ENCODE assay signal across 8 mouse cellular contexts in the genomic region with DNA sequence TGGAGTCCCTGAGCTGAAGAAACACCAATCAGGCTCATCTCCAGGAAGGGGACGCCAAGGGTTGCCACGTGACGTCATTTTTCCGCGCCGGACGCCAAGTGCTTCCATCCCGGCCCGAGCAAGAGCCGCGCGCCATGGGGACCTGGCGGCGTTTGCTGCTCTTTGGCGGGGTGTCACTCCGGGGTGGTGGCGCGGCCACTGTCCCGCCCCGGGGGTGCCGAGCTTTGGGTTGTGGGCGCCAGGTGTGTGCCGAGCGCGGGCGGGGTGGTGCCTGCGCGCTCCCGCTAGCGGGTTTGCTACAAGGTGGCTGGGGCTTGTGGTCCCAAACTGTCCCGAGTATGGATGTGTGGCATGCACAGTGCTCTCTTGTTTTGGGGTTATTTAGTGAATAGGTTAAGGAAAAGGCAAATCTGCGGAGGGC. TPM values are rescaled to one million over a fixed set of nuclear protein-coding genes. Genes with fewer than 3 reads are reported as not detected.
A peak's percentile ranks its signal among the peaks of the same experiment; 100 is the strongest.
DNase-seq lines count a peak whose midpoint lies in the region; ATAC-seq lines count a peak whose summit lies in the region.

A gene (plus strand): TSS at position 88 of the 421 bp plus-strand sequence.

- intact Hi-C loops in heart, postnatal 14 days (cut with DNase I) = no loop called here

- peak within 1 kb of the TSS; percentile 71 for H3K4me3 ChIP-seq in forebrain, embryonic 14.5 days (ENCODE audit: low read depth, low read length)
- H3K4me3 ChIP-seq in neural tube, embryonic 15.5 days (replicated peaks) = peak within 1 kb of the TSS; percentile 97

- ATAC-seq in forebrain, embryonic 14.5 days = peak; percentile 99
- peak; percentile 99 for ATAC-seq in neural tube, embryonic 15.5 days (ENCODE audit: low FRiP score)

- H3K36me3 ChIP-seq in forebrain, embryonic 14.5 days (ENCODE audit: control insufficient read depth, insufficient read depth, low read length) = no peaks in the 10 kb centered on the region
- H3K36me3 ChIP-seq in neural tube, embryonic 15.5 days = no peaks in the 10 kb centered on the region

- 0 out of 2 replicates have a peak within 1 kb of the TSS, but pooled peaks have one; percentile 30 for H3K27ac ChIP-seq in forebrain, embryonic 14.5 days (ENCODE audit: low read depth, low read length)
- peak within 1 kb of the TSS; percentile 80 for H3K27ac ChIP-seq in neural tube, embryonic 15.5 days (replicated peaks)

- under 1% methylated on average over 30 of the region's 32 CpGs for WGBS in forebrain, embryonic 14.5 days
- WGBS in neural tube, embryonic 15.5 days = 0% methylated on average over 32 of the region's 32 CpGs

- peak within 1 kb of the TSS; percentile 64 for H3K4me2 ChIP-seq in forebrain, embryonic 14.5 days (ENCODE audit: low read length)
- peak within 1 kb of the TSS; percentile 61 for H3K4me2 ChIP-seq in neural tube, embryonic 15.5 days

- H3K9ac ChIP-seq in forebrain, embryonic 14.5 days (ENCODE audit: low read length) = peak within 1 kb of the TSS; percentile 84
- peak within 1 kb of the TSS; percentile 89 for H3K9ac ChIP-seq in neural tube, embryonic 15.5 days (replicated peaks)

- H3K4me1 ChIP-seq in forebrain, embryonic 14.5 days (ENCODE audit: control insufficient read depth, insufficient read depth, low read length) = no peaks in the 10 kb centered on the region
- H3K4me1 ChIP-seq in neural tube, embryonic 15.5 days = peaks cover 10% of the 10 kb centered on the region

- H3K27me3 ChIP-seq in forebrain, embryonic 14.5 days (replicated peaks; ENCODE audit: control insufficient read depth, insufficient read depth, low read length) = no peaks in the 10 kb centered on the region
- H3K27me3 ChIP-seq in neural tube, embryonic 15.5 days (replicated peaks) = no peaks in the 10 kb centered on the region

- H3K9me3 ChIP-seq in forebrain, embryonic 14.5 days (replicated peaks; ENCODE audit: control insufficient read depth, low read length) = no peaks in the 10 kb centered on the region
- H3K9me3 ChIP-seq in neural tube, embryonic 15.5 days (replicated peaks) = no peaks in the 10 kb centered on the region

- peak; percentile 94 for DNase-seq in ES-CJ7 (ENCODE audit: low read depth, low spot score)
- peak; percentile 92 for DNase-seq in cerebellum, adult 11 months
- peak; percentile 97 for DNase-seq in forebrain, embryonic 14.5 days (ENCODE audit: low spot score)
- peak; percentile 94 to 97 for DNase-seq in heart, postnatal 14 days
- DNase-seq in layer of hippocampus, adult 11-12 months (ENCODE audit: low spot score) = peak; percentile 95
- peak; percentile 93 to 94 for DNase-seq in lung, adult 18-20 months
- DNase-seq in testis, postnatal 14 days (ENCODE audit: low spot score) = peak; percentile 93

RNA-seq across cellular contexts. Expression of the gene that starts here (rescaled TPM):
- polyA plus RNA-seq in forebrain, embryonic 14.5 days (2014; fragmentation: Nextera tagmentation; extraction: Ambion mirVana) = 8.5 TPM in 2 replicates
- total RNA-seq in heart, postnatal 14 days (2021) = 1 to 10 TPM; 7.5 to 8.7 TPM
- polyA plus RNA-seq in neural tube, embryonic 15.5 days (2015; fragmentation: Nextera tagmentation; extraction: Ambion mirVana) = 7.3 and 8.0 TPM in 2 replicates

Comparison
In these comparisons a context has a peak if more than half of its experiments do, and no peak if none do; other contexts are left out.
1. Peak in every context shown above with its lines: DNase-seq, ATAC-seq, H3K4me3 ChIP-seq and H3K27ac ChIP-seq.